Mouse (Mus musculus) brain, embryonic 14.5 days (tissue): ENCODE measurements around the gene Os9. TPM values are rescaled to one million over a fixed set of nuclear protein-coding genes. Genes with fewer than 3 reads are reported as not detected.
"Not testable (repeated sequence)": the region's sequence is repeated elsewhere in the genome, so short reads cannot be mapped to it uniquely, and the experiment has no call there.

Experiments
- DNase-seq: peaks from one replicate; pipeline ENCODE4 v3.0.0-alpha.2; 2011; ENCODE audit warnings: low read depth
- CTCF ChIP-seq: fragments of 200-500 bp; IDR thresholded peaks from 2 replicates; pipeline ENCODE4 v1.5.1; 2012; ENCODE audit warnings: inconsistent platforms, mild to moderate bottlenecking, moderate library complexity, borderline replicate concordance; ENCODE audit not compliant: insufficient read depth, insufficient read length; ENCODE audit errors: extremely low read depth
- POLR2A ChIP-seq: fragments of 200-500 bp; IDR thresholded peaks from 2 replicates; pipeline ENCODE4 v1.6.1; 2012; ENCODE audit warnings: mild to moderate bottlenecking, inconsistent platforms, borderline replicate concordance; ENCODE audit not compliant: poor library complexity, insufficient read depth, insufficient read length, severe bottlenecking; ENCODE audit errors: extremely low read depth
- polyA plus RNA-seq: library from polyadenylated mRNA; depleted of rRNA; stranded (reverse); fragments of >200 nt; gene quantifications from 2 replicates; pipeline ENCODE4 v1.2.3, GENCODE M21; 2012

Os9 gene
- polyA plus RNA-seq, 1 experiment: 93.8 TPM

- DNase-seq: peak; percentile 20
Observed at GRCm38 (mm10) chr10:127077515-127077914, 43.4 kb downstream of the Os9 start.

GRCm38 (mm10) chr10:127076082-127076481 is 44.8 kb downstream of the Os9 start:
- peak; percentile 39 for DNase-seq
- TF ChIP-seq POLR2A: no peak
- TF ChIP-seq CTCF: no peak

More at GRCm38 (mm10) chr10:127077515-127077914, 43.4 kb downstream of the Os9 start:
- TF ChIP-seq POLR2A (no peak), CTCF (no peak)

DNA sequence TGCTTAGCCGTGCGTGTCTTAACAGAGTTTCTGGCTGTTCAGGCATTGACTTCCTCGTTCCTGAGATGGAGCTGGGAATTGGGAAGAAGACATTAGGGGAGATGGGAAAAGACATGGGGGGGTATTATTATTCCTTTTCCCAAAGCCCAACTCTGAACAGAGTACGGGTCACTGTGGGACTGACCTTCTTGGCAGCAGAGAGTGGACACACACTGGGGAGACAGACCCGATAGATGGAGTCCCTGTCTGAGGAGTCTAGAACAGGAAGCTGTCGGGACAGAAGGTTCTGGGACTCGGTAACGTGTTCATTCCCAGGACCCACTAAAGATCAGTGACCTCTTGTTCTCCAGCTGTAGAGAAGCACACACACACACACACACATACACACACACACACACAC is 45.3 kb downstream of the Os9 start:
- no peak for DNase-seq
- TF ChIP-seq POLR2A (no peak), CTCF (no peak)

- DNase-seq: no peak
- TF ChIP-seq CTCF: no peak
Observed at GRCm38 (mm10) chr10:127075080-127075479, 45.9 kb downstream of the Os9 start, which contains the start of gene Agap2. TSS of gene Agap2 (plus strand) at chr10:127075284.

GRCm38 (mm10) chr10:127073981-127074380 is 47.0 kb downstream of the Os9 start:
- DNase-seq: no peak
- TF ChIP-seq POLR2A (no peak), CTCF (no peak)

GRCm38 (mm10) chr10:127072969-127073368 is 48.0 kb downstream of the Os9 start:
- DNase-seq: not testable (repeated sequence)

- not testable (repeated sequence) for DNase-seq
Observed at GRCm38 (mm10) chr10:127072270-127072669, 48.7 kb downstream of the Os9 start.

GRCm38 (mm10) chr10:127071203-127071602 is 49.7 kb downstream of the Os9 start:
- DNase-seq: no peak
- TF ChIP-seq POLR2A (no peak), CTCF (no peak)

DNA sequence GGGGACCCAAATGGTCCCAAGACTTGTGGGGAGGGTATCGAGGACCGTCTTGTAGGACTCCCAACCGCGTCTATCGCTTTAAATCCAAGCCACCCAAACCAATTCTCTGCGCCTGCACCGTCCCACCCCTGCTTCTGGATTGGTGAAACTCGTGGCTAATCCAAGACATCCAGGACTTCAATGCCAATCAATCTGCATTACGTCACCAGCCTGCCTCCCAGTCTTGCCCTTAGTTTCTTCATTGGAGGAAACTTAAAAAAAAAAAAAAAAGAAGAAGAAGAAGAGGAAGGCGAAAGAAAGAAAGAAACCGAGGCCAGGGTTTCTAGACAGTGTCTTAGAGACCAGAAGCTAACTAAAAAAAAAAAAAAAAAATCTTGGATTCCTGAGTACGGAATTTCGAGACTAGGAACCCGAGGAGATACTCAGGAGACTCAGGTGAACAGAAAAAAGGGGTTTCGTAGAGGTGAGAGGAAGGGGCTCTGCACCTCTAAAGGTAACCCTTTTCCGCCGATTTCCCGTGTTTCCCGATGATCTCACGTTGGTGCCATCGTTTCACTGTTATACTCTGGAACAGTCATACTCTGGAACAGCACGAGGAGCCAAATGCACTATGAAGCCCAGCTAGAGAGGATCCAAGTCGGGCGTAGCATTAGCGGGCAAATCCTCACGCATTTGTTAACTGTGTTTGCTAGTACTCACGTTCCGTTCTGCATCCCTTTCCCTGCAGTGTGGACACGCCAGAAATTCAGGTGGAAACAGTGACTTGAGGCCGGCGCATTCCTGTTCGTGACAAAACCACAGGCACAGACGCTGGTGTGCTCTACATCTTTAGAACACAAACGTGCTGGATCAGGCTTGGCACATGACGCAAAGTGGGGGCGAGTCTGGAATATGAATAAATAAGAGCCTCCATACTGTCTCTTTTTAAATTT is 50.5 kb downstream of the Os9 start, which contains the start of gene Tspan31:
Tspan31 (minus strand) TSS at position 75 of the 932 bp plus-strand sequence.
- TF ChIP-seq CTCF (no peak), POLR2A (peak; percentile 68; the same call in 1 of the 2 replicates)
- peak; percentile 99 for DNase-seq

- TF ChIP-seq POLR2A: no peak
- TF ChIP-seq CTCF: no peak
- peak; percentile 94 for DNase-seq
Observed at GRCm38 (mm10) chr10:127069281-127070189, 51.4 kb downstream of the Os9 start.

GRCm38 (mm10) chr10:127068360-127069038 is 52.4 kb downstream of the Os9 start:
- no peak for TF ChIP-seq POLR2A
- no peak for TF ChIP-seq CTCF
- DNase-seq: no peak

- DNase-seq: no peak
- no peak for TF ChIP-seq POLR2A
- no peak for TF ChIP-seq CTCF
Observed at GRCm38 (mm10) chr10:127066519-127067018, 54.4 kb downstream of the Os9 start.

DNA sequence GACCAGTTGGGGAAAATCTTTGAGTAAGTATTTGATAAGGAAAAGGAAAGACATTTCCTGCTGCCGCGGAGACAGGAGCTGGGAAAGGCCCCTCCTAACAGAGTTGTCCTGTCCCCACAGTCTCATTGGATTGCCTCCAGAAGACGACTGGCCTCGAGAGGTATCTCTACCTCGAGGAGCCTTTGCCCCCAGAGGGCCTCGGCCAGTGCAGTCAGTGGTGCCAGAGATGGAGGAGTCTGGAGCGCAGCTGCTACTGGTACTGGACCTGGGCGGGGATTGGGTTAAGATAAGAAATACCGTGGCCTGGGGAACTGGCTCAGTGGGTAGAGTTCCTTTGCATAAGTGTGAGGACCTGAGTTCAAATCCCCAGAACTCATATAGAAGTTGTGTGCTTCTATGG is 55.0 kb downstream of the Os9 start:
- no peak for DNase-seq
- TF ChIP-seq POLR2A (no peak), CTCF (no peak)
